Mouse (Mus musculus): ENCODE measurements around the gene Pcmt1. TPM values are rescaled to one million over a fixed set of nuclear protein-coding genes. Genes with fewer than 3 reads are reported as not detected.

Gene Pcmt1
- polyA plus RNA-seq, 1 experiment = not detected

GRCm38 (mm10) chr10:7608611-7609010 lies 72.3 kb downstream of the Pcmt1 start:
- TF ChIP-seq CTCF (IDR thresholded peaks at IDR 0.05; ENCODE audit: insufficient read depth, low read depth, low read length) (no peak), POLR2A (IDR thresholded peaks at IDR 0.05; ENCODE audit: insufficient read depth, low read depth, low read length) (no peak)
- no peaks in the 10 kb centered on the region for H3K4me1 ChIP-seq (ENCODE audit: control insufficient read depth, insufficient read depth, low read length)
- 90% methylated on average over 17 of the region's 17 CpGs for WGBS
- H3K4me3 ChIP-seq (ENCODE audit: insufficient read depth, low read depth, low read length) = no peak overlapping the region
- no peak overlapping the region for H3K27ac ChIP-seq (ENCODE audit: insufficient read depth, low read depth, low read length)

- TF ChIP-seq POLR2A (IDR thresholded peaks at IDR 0.05; ENCODE audit: insufficient read depth, low read depth, low read length) (no peak), CTCF (IDR thresholded peaks at IDR 0.05; ENCODE audit: insufficient read depth, low read depth, low read length) (no peak)
- no peaks in the 10 kb centered on the region for H3K4me1 ChIP-seq (ENCODE audit: control insufficient read depth, insufficient read depth, low read length)
- no peak overlapping the region for H3K27ac ChIP-seq (ENCODE audit: insufficient read depth, low read depth, low read length)
- no peak overlapping the region for H3K4me3 ChIP-seq (ENCODE audit: insufficient read depth, low read depth, low read length)
- WGBS = 92% methylated on average over 2 of the region's 2 CpGs
Observed at GRCm38 (mm10) chr10:7606437-7606836, 74.5 kb downstream of the Pcmt1 start.

- Histone ChIP-seq H3K4me1 (ENCODE audit: control insufficient read depth, insufficient read depth, low read length) (no peaks in the 10 kb centered on the region), H3K27ac (ENCODE audit: insufficient read depth, low read depth, low read length) (no peak overlapping the region), H3K4me3 (ENCODE audit: insufficient read depth, low read depth, low read length) (no peak overlapping the region)
- TF ChIP-seq CTCF (IDR thresholded peaks at IDR 0.05; ENCODE audit: insufficient read depth, low read depth, low read length) (no peak), POLR2A (IDR thresholded peaks at IDR 0.05; ENCODE audit: insufficient read depth, low read depth, low read length) (no peak)
- WGBS = 66% methylated on average over 2 of the region's 2 CpGs
Observed at GRCm38 (mm10) chr10:7605168-7605567, 75.8 kb downstream of the Pcmt1 start.

- TF ChIP-seq POLR2A (IDR thresholded peaks at IDR 0.05; ENCODE audit: insufficient read depth, low read depth, low read length) (no peak), CTCF (IDR thresholded peaks at IDR 0.05; ENCODE audit: insufficient read depth, low read depth, low read length) (peak; percentile 83)
- Histone ChIP-seq H3K4me1 (ENCODE audit: control insufficient read depth, insufficient read depth, low read length) (no peaks in the 10 kb centered on the region; the same call in 1 of the 2 replicates), H3K27ac (ENCODE audit: insufficient read depth, low read depth, low read length) (no peak overlapping the region), H3K4me3 (ENCODE audit: insufficient read depth, low read depth, low read length) (no peak overlapping the region)
- WGBS = 11% methylated on average over 6 of the region's 6 CpGs
Observed at GRCm38 (mm10) chr10:7600647-7601046, 80.3 kb downstream of the Pcmt1 start.

GRCm38 (mm10) chr10:7598177-7598576 lies 82.8 kb downstream of the Pcmt1 start:
- no peak overlapping the region for H3K4me3 ChIP-seq (ENCODE audit: insufficient read depth, low read depth, low read length)
- 89% methylated on average over 7 of the region's 7 CpGs for WGBS
- peaks cover 3% of the 10 kb centered on the region for H3K4me1 ChIP-seq (ENCODE audit: control insufficient read depth, insufficient read depth, low read length)
- TF ChIP-seq POLR2A (IDR thresholded peaks at IDR 0.05; ENCODE audit: insufficient read depth, low read depth, low read length) (no peak), CTCF (IDR thresholded peaks at IDR 0.05; ENCODE audit: insufficient read depth, low read depth, low read length) (no peak)
- no peak overlapping the region for H3K27ac ChIP-seq (ENCODE audit: insufficient read depth, low read depth, low read length)

GRCm38 (mm10) chr10:7596251-7596650 lies 84.7 kb downstream of the Pcmt1 start:
- peaks cover 9% of the 10 kb centered on the region for H3K4me1 ChIP-seq (ENCODE audit: control insufficient read depth, insufficient read depth, low read length)
- TF ChIP-seq POLR2A (IDR thresholded peaks at IDR 0.05; ENCODE audit: insufficient read depth, low read depth, low read length) (no peak), CTCF (IDR thresholded peaks at IDR 0.05; ENCODE audit: insufficient read depth, low read depth, low read length) (no peak)
- 53% methylated on average over 1 of the region's 1 CpGs for WGBS
- no peak overlapping the region for H3K27ac ChIP-seq (ENCODE audit: insufficient read depth, low read depth, low read length)
- no peak overlapping the region for H3K4me3 ChIP-seq (ENCODE audit: insufficient read depth, low read depth, low read length)

- 33% methylated on average over 7 of the region's 7 CpGs for WGBS
- TF ChIP-seq CTCF (IDR thresholded peaks at IDR 0.05; ENCODE audit: insufficient read depth, low read depth, low read length) (no peak), POLR2A (IDR thresholded peaks at IDR 0.05; ENCODE audit: insufficient read depth, low read depth, low read length) (no peak)
- Histone ChIP-seq H3K4me1 (ENCODE audit: control insufficient read depth, insufficient read depth, low read length) (peaks cover 9% of the 10 kb centered on the region), H3K4me3 (ENCODE audit: insufficient read depth, low read depth, low read length) (no peak overlapping the region), H3K27ac (ENCODE audit: insufficient read depth, low read depth, low read length) (no peak overlapping the region)
Observed at GRCm38 (mm10) chr10:7594797-7595196, 86.1 kb downstream of the Pcmt1 start.

- peak overlapping the region; percentile 81 for H3K4me3 ChIP-seq (ENCODE audit: insufficient read depth, low read depth, low read length)
- no peak for TF ChIP-seq CTCF (IDR thresholded peaks at IDR 0.05; ENCODE audit: insufficient read depth, low read depth, low read length)
- no peak for TF ChIP-seq POLR2A (IDR thresholded peaks at IDR 0.05; ENCODE audit: insufficient read depth, low read depth, low read length)
- WGBS = 5% methylated on average over 8 of the region's 8 CpGs
- H3K4me1 ChIP-seq (ENCODE audit: control insufficient read depth, insufficient read depth, low read length) = peaks cover 9% of the 10 kb centered on the region
- no peak overlapping the region for H3K27ac ChIP-seq (ENCODE audit: insufficient read depth, low read depth, low read length)
Observed at GRCm38 (mm10) chr10:7590792-7591191, 90.1 kb downstream of the Pcmt1 start.

- Histone ChIP-seq H3K27ac (ENCODE audit: insufficient read depth, low read depth, low read length) (0 out of 2 replicates have a peak overlapping the region, but pooled peaks have one; percentile 30), H3K4me3 (ENCODE audit: insufficient read depth, low read depth, low read length) (peak overlapping the region; percentile 81), H3K4me1 (ENCODE audit: control insufficient read depth, insufficient read depth, low read length) (peaks cover 9% of the 10 kb centered on the region)
- TF ChIP-seq POLR2A (IDR thresholded peaks at IDR 0.05; ENCODE audit: insufficient read depth, low read depth, low read length) (no peak), CTCF (IDR thresholded peaks at IDR 0.05; ENCODE audit: insufficient read depth, low read depth, low read length) (no peak)
- WGBS = under 1% methylated on average over 54 of the region's 54 CpGs
Observed at GRCm38 (mm10) chr10:7590234-7590689, 90.7 kb downstream of the Pcmt1 start.
